Mouse (Mus musculus): ENCODE results near the gene Slc11a1.

GRCm38 (mm10) chr1:74374980-74375379, at the start of gene Slc11a1:
- TF ChIP-seq CTCF (IDR thresholded peaks at IDR 0.05; ENCODE audit: insufficient read depth, low read depth, low read length) (no peak), POLR2A (IDR thresholded peaks at IDR 0.05; ENCODE audit: insufficient read depth, low read depth, low read length) (no peak)
